24 mouse cellular contexts compared by ENCODE assay signal in the genomic region with DNA sequence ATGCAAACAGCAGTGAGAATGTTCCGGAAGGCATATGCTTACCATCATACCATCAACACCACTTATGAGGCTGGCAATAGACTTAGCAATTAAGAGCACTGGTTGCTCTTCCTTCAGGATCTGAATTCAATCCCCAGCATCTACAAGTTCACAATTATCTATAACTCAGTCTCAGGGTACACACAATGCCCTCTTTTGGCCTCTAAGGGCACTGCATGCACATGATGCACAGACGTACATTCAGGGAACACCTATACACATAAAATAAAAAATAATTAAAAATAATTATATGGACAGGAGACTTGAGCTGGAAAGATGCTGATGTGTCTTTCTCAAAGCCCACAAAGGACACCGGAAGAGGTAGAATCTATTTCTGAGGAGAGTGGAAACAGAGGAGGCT. TPM values are rescaled to one million over a fixed set of nuclear protein-coding genes. Genes with fewer than 3 reads are reported as not detected.
DNase-seq lines count a peak whose midpoint lies in the region; ATAC-seq and TF ChIP-seq lines count a peak whose summit lies in the region.
"Had no signal": no experiment of that assay in that cellular context is flagged by ENCODE, and none has a peak within 500 bp of the region (broad histone marks: within the 10 kb centered on the region; RNA-seq: fewer than 3 reads in every experiment).

No protein-coding gene starts in this region.

- no peak overlapping the region for H3K9ac ChIP-seq in midbrain, postnatal 0 days (replicated peaks; ENCODE audit: low read length, poor library complexity, severe bottlenecking)
- no peak overlapping the region for H3K9ac ChIP-seq in midbrain, embryonic 14.5 days (replicated peaks; ENCODE audit: low read length)
- H3K9ac ChIP-seq: heart, embryonic 15.5 days; lung, embryonic 15.5 days had no signal

- no peak overlapping the region for H3K27ac ChIP-seq in midbrain, postnatal 0 days (ENCODE audit: low read depth, low read length)
- no peak overlapping the region for H3K27ac ChIP-seq in midbrain, embryonic 14.5 days (replicated peaks; ENCODE audit: low read depth, low read length)
- H3K27ac ChIP-seq: heart, embryonic 15.5 days; lung, embryonic 15.5 days had no signal

- H3K36me3 ChIP-seq in midbrain, postnatal 0 days (ENCODE audit: insufficient read depth, low read length), result no peaks in the 10 kb centered on the region
- H3K36me3 ChIP-seq in midbrain, embryonic 14.5 days (ENCODE audit: control insufficient read depth, insufficient read depth, low read length), result no peaks in the 10 kb centered on the region
- H3K36me3 ChIP-seq: heart, embryonic 15.5 days; lung, embryonic 15.5 days had no signal

- ATAC-seq in midbrain, postnatal 0 days (ENCODE audit: low FRiP score), result no peak
- ATAC-seq in midbrain, embryonic 14.5 days (ENCODE audit: low FRiP score, low TSS enrichment), result no peak
- ATAC-seq: forebrain, embryonic 14.5 days; midbrain, embryonic 16.5 days had no signal

- WGBS in midbrain, postnatal 0 days, result 87% methylated on average over 3 of the region's 3 CpGs
- 88% methylated on average over 3 of the region's 3 CpGs for WGBS in midbrain, embryonic 14.5 days

- no peaks in the 10 kb centered on the region for H3K9me3 ChIP-seq in midbrain, postnatal 0 days (ENCODE audit: low read length)
- H3K9me3 ChIP-seq in midbrain, embryonic 14.5 days (ENCODE audit: control insufficient read depth, low read length), result no peaks in the 10 kb centered on the region
- H3K9me3 ChIP-seq: heart, embryonic 15.5 days; lung, embryonic 15.5 days; megakaryocyte, embryonic 14.5 days had no signal

- no peak overlapping the region for H3K4me3 ChIP-seq in midbrain, postnatal 0 days (ENCODE audit: low read depth, low read length)
- H3K4me3 ChIP-seq in midbrain, embryonic 14.5 days (replicated peaks; ENCODE audit: low read depth, low read length), result no peak overlapping the region
- H3K4me3 ChIP-seq: heart, embryonic 15.5 days; lung, embryonic 15.5 days; megakaryocyte, embryonic 14.5 days had no signal

- peak; percentile 2 for DNase-seq in kidney, adult 18-20 months
- no peak for DNase-seq in kidney, postnatal 25 days
- no peak for DNase-seq in midbrain, postnatal 0 days (ENCODE audit: low spot score)
- DNase-seq in midbrain, embryonic 14.5 days, result no peak
- DNase-seq in ES-CJ7 (ENCODE audit: low read depth, low spot score) (peak; percentile 30), ZHBTc4 (ENCODE audit: low read depth, low spot score) (peak; percentile 33)
- DNase-seq in adrenal gland, postnatal 36 days, result no peak
- DNase-seq: cerebellum, postnatal 10 days; layer of hippocampus, adult 9-11 months; right cerebral cortex, postnatal 14 days; thymus, postnatal 14 days had no signal

- no peaks in the 10 kb centered on the region for H3K27me3 ChIP-seq in midbrain, postnatal 0 days (ENCODE audit: insufficient read depth, low read length)
- no peaks in the 10 kb centered on the region for H3K27me3 ChIP-seq in midbrain, embryonic 14.5 days (ENCODE audit: control insufficient read depth, insufficient read depth, low read length)
- H3K27me3 ChIP-seq: heart, embryonic 15.5 days; lung, embryonic 15.5 days had no signal

- peak; percentile 18; the same call in 1 of the 2 replicates for TF ChIP-seq CTCF in midbrain, postnatal 0 days (IDR thresholded peaks at IDR 0.05)

- H3K4me1 ChIP-seq in midbrain, postnatal 0 days (ENCODE audit: insufficient read depth, low read length), result no peaks in the 10 kb centered on the region
- H3K4me1 ChIP-seq in midbrain, embryonic 14.5 days (ENCODE audit: control insufficient read depth, insufficient read depth, low read length), result no peaks in the 10 kb centered on the region
- H3K4me1 ChIP-seq: heart, embryonic 15.5 days; lung, embryonic 15.5 days; megakaryocyte, embryonic 14.5 days had no signal

- H3K4me2 ChIP-seq in midbrain, postnatal 0 days (ENCODE audit: low read depth, low read length, poor library complexity, severe bottlenecking), result no peak overlapping the region
- no peak overlapping the region for H3K4me2 ChIP-seq in midbrain, embryonic 14.5 days (ENCODE audit: low read length)
- H3K4me2 ChIP-seq: heart, embryonic 15.5 days; lung, embryonic 15.5 days had no signal

RNA-seq across cellular contexts. Expression of gene Ppp1r1a, which starts 10.2 kb away (rescaled TPM):
- 111 and 156 TPM in 2 replicates for total RNA-seq in midbrain, postnatal 0 days (2014; rRNA removed)
- polyA plus RNA-seq in midbrain, postnatal 0 days (2015; fragmentation: Nextera tagmentation; extraction: Ambion mirVana), result 230 TPM in 2 replicates
- 110 and 146 TPM in 2 replicates for polyA plus RNA-seq in midbrain, embryonic 14.5 days (2014; fragmentation: Nextera tagmentation; extraction: Ambion mirVana)
- 10 to 100 TPM; 16.6 to 19.9 TPM for total RNA-seq in adrenal gland, postnatal 36 days (2021)
- total RNA-seq: granulocyte monocyte progenitor cell, adult 5-6 weeks had no signal
- polyA plus RNA-seq: liver, adult 2 months had no signal

RNA-seq across cellular contexts. Expression of gene Glycam1, which starts 16.9 kb away (rescaled TPM):
- total RNA-seq in midbrain, postnatal 0 days (2014; rRNA removed), result not detected in 2 replicates
- polyA plus RNA-seq in midbrain, postnatal 0 days (2015; fragmentation: Nextera tagmentation; extraction: Ambion mirVana), result not detected in 2 replicates
- not detected in 2 replicates for polyA plus RNA-seq in midbrain, embryonic 14.5 days (2014; fragmentation: Nextera tagmentation; extraction: Ambion mirVana)
- not detected for total RNA-seq in adrenal gland, postnatal 36 days (2021)
- total RNA-seq: granulocyte monocyte progenitor cell, adult 5-6 weeks; left cerebral cortex, postnatal 10 days; liver, adult 2 months had no signal
- polyA plus RNA-seq: forebrain, embryonic 14.5 days; heart, embryonic 15.5 days; hindbrain, embryonic 11.5 days; intestine, embryonic 14.5 days; kidney, embryonic 16.5 days; liver, adult 2 months; lung, embryonic 15.5 days; midbrain, embryonic 16.5 days; neural tube, embryonic 11.5 days; stomach, embryonic 16.5 days had no signal

RNA-seq across cellular contexts. Expression of gene Pde1b, which starts 45.1 kb away (rescaled TPM):
- total RNA-seq in midbrain, postnatal 0 days (2014; rRNA removed), result 112 TPM in 2 replicates
- polyA plus RNA-seq in midbrain, postnatal 0 days (2015; fragmentation: Nextera tagmentation; extraction: Ambion mirVana), result 69.3 and 74.6 TPM in 2 replicates
- polyA plus RNA-seq in midbrain, embryonic 14.5 days (2014; fragmentation: Nextera tagmentation; extraction: Ambion mirVana), result 81.6 and 90.8 TPM in 2 replicates
- 1 to 10 TPM; 2.5 to 8.7 TPM for total RNA-seq in adrenal gland, postnatal 36 days (2021)

Comparison
In these comparisons a context has a peak if more than half of its experiments do, and no peak if none do; other contexts are left out.
1. DNase-seq: peak in kidney, adult 18-20 months (single experiment), ES-CJ7 (single experiment) and ZHBTc4 (single experiment); none in kidney, postnatal 25 days (0 of 2), midbrain, postnatal 0 days (single experiment), midbrain, embryonic 14.5 days (single experiment) and adrenal gland, postnatal 36 days (0 of 2).
2. RNA of gene Pde1b, which starts 45.1 kb away (total RNA-seq): 112 TPM in midbrain, postnatal 0 days; 2.5 to 8.7 TPM in adrenal gland, postnatal 36 days; every median in the first group is over 10 times any median in the second.